Mouse (Mus musculus): ENCODE measurements around the gene Dnah3. TPM values are rescaled to one million over a fixed set of nuclear protein-coding genes. Genes with fewer than 3 reads are reported as not detected.

Gene Dnah3
- polyA plus RNA-seq, 1 experiment: 34.6 TPM

GRCm38 (mm10) chr7:119879171-119879570, 215.9 kb downstream of the Dnah3 start:
- H3K27ac ChIP-seq (ENCODE audit: control insufficient read depth, insufficient read depth, low read depth, low read length): no peak overlapping the region
- no peaks in the 10 kb centered on the region for H3K27me3 ChIP-seq (ENCODE audit: control insufficient read depth, insufficient read depth, low read length)
- no peak overlapping the region for H3K4me3 ChIP-seq (ENCODE audit: control insufficient read depth, low read depth, low read length)
- TF ChIP-seq POLR2A (IDR thresholded peaks at IDR 0.05; ENCODE audit: control insufficient read depth, low read depth, low read length) (no peak), CTCF (IDR thresholded peaks at IDR 0.05; ENCODE audit: control insufficient read depth, insufficient read depth, insufficient replicate concordance, low read depth, low read length) (no peak)
- no peaks in the 10 kb centered on the region for H3K36me3 ChIP-seq (ENCODE audit: control insufficient read depth, insufficient read depth, low read length)
- no peaks in the 10 kb centered on the region for H3K4me1 ChIP-seq (ENCODE audit: control insufficient read depth, insufficient read depth, low read length)

- no peak for TF ChIP-seq CTCF (IDR thresholded peaks at IDR 0.05; ENCODE audit: control insufficient read depth, insufficient read depth, insufficient replicate concordance, low read depth, low read length)
- no peak for TF ChIP-seq POLR2A (IDR thresholded peaks at IDR 0.05; ENCODE audit: control insufficient read depth, low read depth, low read length)
- H3K4me3 ChIP-seq (ENCODE audit: control insufficient read depth, low read depth, low read length): no peak overlapping the region
These were observed 219.2 kb downstream of the Dnah3 start for GRCm38 (mm10) chr7:119875776-119876440.

GRCm38 (mm10) chr7:119873050-119873449, 222.0 kb downstream of the Dnah3 start:
- no peak overlapping the region for H3K4me3 ChIP-seq (ENCODE audit: control insufficient read depth, low read depth, low read length)
- H3K4me1 ChIP-seq (ENCODE audit: control insufficient read depth, insufficient read depth, low read length): no peaks in the 10 kb centered on the region
- no peaks in the 10 kb centered on the region for H3K27me3 ChIP-seq (ENCODE audit: control insufficient read depth, insufficient read depth, low read length)
- H3K27ac ChIP-seq (ENCODE audit: control insufficient read depth, insufficient read depth, low read depth, low read length): no peak overlapping the region
- TF ChIP-seq POLR2A (IDR thresholded peaks at IDR 0.05; ENCODE audit: control insufficient read depth, low read depth, low read length): no peak
- no peak for TF ChIP-seq CTCF (IDR thresholded peaks at IDR 0.05; ENCODE audit: control insufficient read depth, insufficient read depth, insufficient replicate concordance, low read depth, low read length)
- H3K36me3 ChIP-seq (ENCODE audit: control insufficient read depth, insufficient read depth, low read length): no peaks in the 10 kb centered on the region

More at GRCm38 (mm10) chr7:119875776-119876440, 219.2 kb downstream of the Dnah3 start:
- Histone ChIP-seq H3K4me1 (ENCODE audit: control insufficient read depth, insufficient read depth, low read length) (no peaks in the 10 kb centered on the region), H3K36me3 (ENCODE audit: control insufficient read depth, insufficient read depth, low read length) (no peaks in the 10 kb centered on the region), H3K27me3 (ENCODE audit: control insufficient read depth, insufficient read depth, low read length) (no peaks in the 10 kb centered on the region), H3K27ac (ENCODE audit: control insufficient read depth, insufficient read depth, low read depth, low read length) (no peak overlapping the region)

Other genes with a start within 250 kb of the Dnah3 start
- 27.0 and 31.4 TPM in 2 replicates for gene Lyrm1, start 199.4 kb downstream of the Dnah3 start, polyA plus RNA-seq (2012; rRNA removed)
- gene Dcun1d3, start 199.0 kb downstream of the Dnah3 start, polyA plus RNA-seq (2012; rRNA removed): 66.1 and 70.0 TPM in 2 replicates
- 6.6 and 8.0 TPM in 2 replicates for gene Tmem159, start 7.1 kb upstream of the Dnah3 start, polyA plus RNA-seq (2012; rRNA removed)
- not detected in 2 replicates for gene Zp2, start 50.0 kb upstream of the Dnah3 start, polyA plus RNA-seq (2012; rRNA removed)
- 0.27 and 0.35 TPM in 2 replicates for gene Anks4b, start 78.6 kb upstream of the Dnah3 start, polyA plus RNA-seq (2012; rRNA removed)
- 0.11 TPM in 1 of 2 replicates, not detected in the other for gene Crym, start 106.8 kb upstream of the Dnah3 start, polyA plus RNA-seq (2012; rRNA removed)
- gene Abca14, start 108.7 kb upstream of the Dnah3 start, polyA plus RNA-seq (2012; rRNA removed): 62.8 and 185 TPM in 2 replicates
- gene Abca15, start 233.4 kb upstream of the Dnah3 start, polyA plus RNA-seq (2012; rRNA removed): 11.6 and 16.2 TPM in 2 replicates

Measured in testis, adult 2 months (tissue).